Mouse (Mus musculus) C2C12 (cell line): ENCODE data around the gene Fcgrt. TPM values are rescaled to one million over a fixed set of nuclear protein-coding genes. Genes with fewer than 3 reads are reported as not detected.
"Not testable (repeated sequence)": the region's sequence is repeated elsewhere in the genome, so short reads cannot be mapped to it uniquely, and the experiment has no call there.

Source experiments
- H3K27me3 ChIP-seq: one replicate; pipeline ENCODE4 v1.6.1; 2011; ENCODE audit not compliant: control insufficient read depth, insufficient read depth, insufficient read length
- H3K36me3 ChIP-seq: one replicate; pipeline ENCODE4 v1.6.1; 2011; ENCODE audit not compliant: control insufficient read depth, insufficient read depth
- H3K4me3 ChIP-seq: one replicate; pipeline ENCODE4 v1.5.1; 2011; ENCODE audit warnings: mild to moderate bottlenecking, control low read depth; ENCODE audit not compliant: poor library complexity, insufficient read depth, severe bottlenecking
- H3K79me2 ChIP-seq: one replicate; pipeline ENCODE4 v1.6.1; 2011; ENCODE audit not compliant: control insufficient read depth, insufficient read depth
- H3K79me3 ChIP-seq: one replicate; pipeline ENCODE4 v1.6.1; 2011; ENCODE audit warnings: low read depth, control low read depth
- H3ac ChIP-seq: one replicate; pipeline ENCODE3; 2011; ENCODE audit warnings: low read depth; ENCODE audit not compliant: control insufficient read depth, insufficient read length
- CEBPB ChIP-seq: IDR thresholded peaks from one replicate; pipeline ENCODE4 v1.6.1; 2011; ENCODE audit warnings: low read depth, mild to moderate bottlenecking, control low read depth, moderate library complexity
- CTCF ChIP-seq: IDR thresholded peaks from one replicate; pipeline ENCODE4 v1.5.1; 2011; ENCODE audit not compliant: control insufficient read depth, insufficient read depth, insufficient read length
- FOSL1 ChIP-seq: IDR thresholded peaks from one replicate; pipeline ENCODE4 v1.8.0; 2011; ENCODE audit warnings: mild to moderate bottlenecking, low read length; ENCODE audit not compliant: poor library complexity, insufficient read depth, severe bottlenecking
- MAX ChIP-seq: IDR thresholded peaks from one replicate; pipeline ENCODE4 v1.6.1; 2011; ENCODE audit warnings: mild to moderate bottlenecking, control low read depth
- MYOD1 ChIP-seq: IDR thresholded peaks from one replicate; pipeline ENCODE4 v1.6.1; 2011; ENCODE audit warnings: low read depth; ENCODE audit not compliant: control insufficient read depth, insufficient read length
- MYOG ChIP-seq: IDR thresholded peaks from one replicate; pipeline ENCODE4 v1.6.1; 2011; ENCODE audit not compliant: control insufficient read depth, insufficient read length; ENCODE audit errors: extremely low read depth
- USF1 ChIP-seq: IDR thresholded peaks from one replicate; pipeline ENCODE4 v1.6.1; 2011; ENCODE audit warnings: low read depth, mild to moderate bottlenecking, control low read depth, moderate library complexity
- long read RNA-seq, 2 experiments: library from polyadenylated mRNA; unstranded; transcript quantifications; one replicate each; pipeline ENCODE4 v2.0.0; 2019 to 2020
- polyA plus RNA-seq: library from polyadenylated mRNA; unstranded; fragments of >200 nt; fragmentation: generic; extraction: Trizol; gene quantifications from one replicate; pipeline ENCODE4 v1.2.1, GENCODE M21; 2012; ENCODE audit warnings: missing spikeins

Fcgrt gene
- 30.7 TPM for polyA plus RNA-seq
- long read RNA-seq, experiment 1, transcript Fcgrt-201 (7 exons, 1,770 nt), result major isoform, 58 of 109 reads
- long read RNA-seq, experiment 1, transcript Fcgrt-203 (7 exons, 1,602 nt), result minor isoform, 9 of 109 reads
- long read RNA-seq, experiment 1, partial matches to known transcripts, result 29 of 109 reads
- long read RNA-seq, experiment 1, other reads (novel, unspliced or antisense), result 8 of 109 reads
- long read RNA-seq, experiment 2, transcript Fcgrt-201 (7 exons, 1,770 nt), result major isoform, 56 of 74 reads
- long read RNA-seq, experiment 2, transcript Fcgrt-203 (7 exons, 1,602 nt), result minor isoform, 13 of 74 reads
- long read RNA-seq, experiment 2, partial matches to known transcripts, result 0 of 74 reads
- long read RNA-seq, experiment 2, other reads (novel, unspliced or antisense), result 5 of 74 reads

- no peak within 1 kb of the TSS for H3K4me3 ChIP-seq
- H3K36me3 ChIP-seq, result no peaks in the 10 kb centered on the region
- no peak within 1 kb of the TSS for H3ac ChIP-seq
- H3K27me3 ChIP-seq, result no peaks in the 10 kb centered on the region
- H3K79me3 ChIP-seq, result no peaks in the 10 kb centered on the region
- H3K79me2 ChIP-seq, result no peaks in the 10 kb centered on the region
- TF ChIP-seq CEBPB (no peak), CTCF (no peak), MYOG (no peak), MAX (no peak), MYOD1 (no peak), FOSL1 (no peak), USF1 (no peak)
Measured at GRCm38 (mm10) chr7:45103652-45104180, at the start of gene Fcgrt. Gene Fcgrt (minus strand): TSS chr7:45103851.

- not testable (repeated sequence) for H3K79me3 ChIP-seq, H3K36me3 ChIP-seq, H3ac ChIP-seq, H3K27me3 ChIP-seq, H3K4me3 ChIP-seq, H3K79me2 ChIP-seq
Measured at GRCm38 (mm10) chr7:45153052-45153451, 49.4 kb upstream of the Fcgrt start.

DNA sequence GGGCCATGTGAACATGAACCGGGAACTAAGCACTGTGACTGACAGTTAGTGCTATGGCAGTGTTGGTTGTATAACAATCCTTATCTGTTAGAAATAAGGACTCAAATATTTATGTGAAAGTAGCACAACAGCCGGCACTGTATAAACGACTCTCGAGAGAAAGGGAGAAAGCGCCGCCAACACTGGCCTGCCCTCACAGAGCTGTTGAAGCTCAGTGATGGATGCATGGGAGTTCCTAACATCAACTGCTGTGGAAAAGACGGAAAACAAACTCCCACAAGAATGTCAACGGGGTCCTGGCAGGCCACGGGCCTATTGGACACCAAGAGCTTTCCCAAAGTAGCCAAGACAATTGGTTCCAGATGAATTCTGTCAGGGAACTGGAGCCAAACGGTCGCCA, 47.7 kb upstream of the Fcgrt start:
- no peaks in the 10 kb centered on the region for H3K36me3 ChIP-seq
- H3K4me3 ChIP-seq, result no peak overlapping the region
- no peaks in the 10 kb centered on the region for H3K79me3 ChIP-seq
- peaks cover 6% of the 10 kb centered on the region for H3K79me2 ChIP-seq
- TF ChIP-seq FOSL1 (no peak), USF1 (no peak), CTCF (no peak), CEBPB (no peak), MYOD1 (no peak), MYOG (no peak), MAX (no peak)
- no peaks in the 10 kb centered on the region for H3K27me3 ChIP-seq
- no peak overlapping the region for H3ac ChIP-seq

- H3K79me2 ChIP-seq, result peaks cover 6% of the 10 kb centered on the region
- TF ChIP-seq CTCF, result no peak
- TF ChIP-seq MYOD1, result no peak
- no peaks in the 10 kb centered on the region for H3K27me3 ChIP-seq
- H3K36me3 ChIP-seq, result no peaks in the 10 kb centered on the region
- no peaks in the 10 kb centered on the region for H3K79me3 ChIP-seq
- no peak overlapping the region for H3ac ChIP-seq
- H3K4me3 ChIP-seq, result no peak overlapping the region
Measured at GRCm38 (mm10) chr7:45150321-45150720, 46.7 kb upstream of the Fcgrt start.

DNA sequence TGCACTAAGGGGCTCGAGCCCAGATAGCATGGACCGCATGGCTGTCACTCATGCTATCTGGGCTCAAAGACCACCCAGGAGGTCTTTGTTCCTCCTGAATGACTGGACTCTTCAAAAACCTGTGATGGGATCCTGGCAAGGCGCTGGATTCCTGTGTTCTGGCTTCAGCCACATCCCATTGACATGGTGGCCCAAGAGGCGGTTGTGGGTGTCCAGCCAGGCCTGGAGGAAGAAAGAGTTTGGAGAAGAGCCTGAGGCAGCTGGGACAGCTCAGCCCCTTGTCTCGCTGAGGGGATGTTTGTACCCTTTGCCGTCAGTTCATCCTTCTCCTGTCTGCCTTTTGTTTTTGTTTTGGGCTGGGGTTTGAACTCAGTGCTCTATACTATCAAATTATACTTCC, 45.9 kb upstream of the Fcgrt start:
- Histone ChIP-seq H3K4me3 (no peak overlapping the region), H3ac (no peak overlapping the region), H3K79me2 (peaks cover 6% of the 10 kb centered on the region), H3K36me3 (no peaks in the 10 kb centered on the region), H3K27me3 (no peaks in the 10 kb centered on the region), H3K79me3 (no peaks in the 10 kb centered on the region)
- no peak for TF ChIP-seq CEBPB
- no peak for TF ChIP-seq MAX
- no peak for TF ChIP-seq USF1
- TF ChIP-seq CTCF, result no peak
- TF ChIP-seq MYOG, result no peak
- no peak for TF ChIP-seq FOSL1
- TF ChIP-seq MYOD1, result no peak

GRCm38 (mm10) chr7:45148534-45149098, 45.0 kb upstream of the Fcgrt start:
- peaks cover 4% of the 10 kb centered on the region for H3K79me2 ChIP-seq
- TF ChIP-seq MYOD1 (no peak), MYOG (no peak), USF1 (no peak), CEBPB (no peak), FOSL1 (no peak), MAX (no peak), CTCF (no peak)
- no peak overlapping the region for H3K4me3 ChIP-seq
- no peak overlapping the region for H3ac ChIP-seq
- H3K27me3 ChIP-seq, result no peaks in the 10 kb centered on the region
- no peaks in the 10 kb centered on the region for H3K79me3 ChIP-seq
- no peaks in the 10 kb centered on the region for H3K36me3 ChIP-seq
